Mouse (Mus musculus) lung, postnatal 36 days (tissue): ENCODE results near the gene Gm37240.

Source experiments
- DNase-seq: peaks from one replicate; pipeline ENCODE4 v3.0.0; 2022; ENCODE audit warnings: mixed read lengths

The Gm37240 gene

DNA sequence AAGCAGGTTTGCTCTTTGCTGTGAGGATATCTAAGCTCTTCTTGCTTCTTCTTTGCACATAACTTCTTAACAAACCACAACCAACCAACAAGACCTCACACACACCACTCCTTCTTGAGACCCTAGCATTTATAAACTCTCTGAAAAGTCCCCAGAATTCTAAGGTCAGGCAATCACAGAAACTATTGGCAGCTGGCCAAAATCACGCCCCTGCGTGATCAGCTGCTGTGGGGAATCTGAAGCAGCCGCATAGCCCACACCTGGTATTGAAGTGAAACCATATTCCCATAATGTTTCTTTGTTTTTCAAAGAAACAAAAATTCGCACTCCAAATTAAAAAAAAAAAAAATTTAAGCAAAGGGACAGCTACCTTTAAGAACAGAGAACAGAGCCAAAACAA, 141.2 kb downstream of the Gm37240 start:
- DNase-seq = no peak

DNA sequence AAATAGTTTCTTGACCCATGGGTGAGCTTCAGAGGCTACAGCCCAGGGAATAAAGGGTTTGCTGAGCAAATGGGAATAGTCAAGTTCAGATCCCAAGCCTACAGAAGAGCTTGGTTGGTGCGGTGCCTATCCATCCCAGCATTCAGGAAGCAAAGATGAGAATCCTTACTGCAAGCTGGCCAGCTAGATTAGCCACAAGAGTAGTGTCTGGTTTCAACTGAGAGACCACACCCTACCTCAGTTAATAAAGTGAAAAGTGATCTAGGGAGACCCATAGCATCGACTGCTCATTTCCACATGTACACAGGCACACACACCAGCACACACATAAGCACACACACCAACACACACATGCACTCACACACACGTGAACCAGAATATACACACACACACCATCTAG, 145.6 kb downstream of the Gm37240 start:
- DNase-seq = no peak

GRCm38 (mm10) chr3:85738591-85738990, 148.7 kb downstream of the Gm37240 start:
- DNase-seq = no peak

DNA sequence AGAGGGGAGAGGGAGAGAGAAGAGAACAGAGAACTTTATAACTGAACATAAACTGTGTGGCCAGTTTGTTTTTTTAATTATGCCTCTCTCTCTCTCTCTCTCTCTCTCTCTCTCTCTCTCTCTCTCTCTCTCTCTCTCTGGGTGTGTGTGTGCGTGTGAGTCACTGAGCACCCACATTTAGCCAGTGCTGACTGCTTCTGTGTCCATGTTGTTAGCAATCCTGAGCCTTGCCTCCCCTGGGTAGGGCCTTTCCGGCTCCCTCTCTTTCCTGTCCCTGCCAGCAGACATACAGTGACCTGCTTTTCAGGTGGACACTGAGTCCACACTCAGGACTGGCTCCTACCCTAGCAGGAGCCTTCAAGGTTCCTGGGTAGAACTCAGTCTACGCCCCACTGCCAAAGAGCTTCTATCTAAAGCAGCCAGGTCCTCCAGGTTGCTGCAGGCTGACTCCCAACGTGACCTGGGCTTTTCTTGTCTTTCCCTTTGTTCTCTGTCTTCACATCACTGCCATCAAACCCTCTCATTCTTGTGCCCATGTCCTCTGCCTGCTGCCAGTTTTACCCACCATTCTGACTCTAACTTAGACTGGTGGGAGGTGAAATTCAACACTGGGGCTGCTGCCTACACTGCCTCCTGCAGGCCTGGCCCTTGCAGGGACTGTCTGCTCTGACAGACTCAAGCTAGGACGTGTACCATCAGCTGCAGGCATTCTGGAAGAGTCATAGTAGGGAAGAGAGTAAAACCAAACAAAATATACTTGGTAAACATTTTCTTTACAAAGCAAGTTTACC, 153.2 kb downstream of the Gm37240 start:
- DNase-seq = no peak

DNA sequence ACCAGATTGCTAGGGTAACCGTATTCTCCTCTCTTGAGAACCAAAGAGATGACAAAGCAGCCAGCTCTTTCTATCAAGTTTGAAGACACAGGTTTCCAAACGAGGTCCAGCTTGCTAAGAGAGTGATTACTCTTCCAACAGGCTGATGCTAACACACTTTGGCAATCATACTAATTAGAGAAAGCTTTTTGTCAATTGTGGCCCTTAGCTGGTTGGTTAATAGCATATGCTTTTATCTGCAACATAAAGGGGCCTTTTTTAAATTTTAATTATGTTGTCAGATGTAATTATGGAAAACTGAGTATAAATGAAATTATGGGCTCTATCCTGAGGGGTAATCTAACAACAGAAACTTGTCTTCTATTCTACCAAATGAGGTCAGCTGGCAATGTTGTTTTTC, 160.1 kb downstream of the Gm37240 start:
- no peak for DNase-seq

DNA sequence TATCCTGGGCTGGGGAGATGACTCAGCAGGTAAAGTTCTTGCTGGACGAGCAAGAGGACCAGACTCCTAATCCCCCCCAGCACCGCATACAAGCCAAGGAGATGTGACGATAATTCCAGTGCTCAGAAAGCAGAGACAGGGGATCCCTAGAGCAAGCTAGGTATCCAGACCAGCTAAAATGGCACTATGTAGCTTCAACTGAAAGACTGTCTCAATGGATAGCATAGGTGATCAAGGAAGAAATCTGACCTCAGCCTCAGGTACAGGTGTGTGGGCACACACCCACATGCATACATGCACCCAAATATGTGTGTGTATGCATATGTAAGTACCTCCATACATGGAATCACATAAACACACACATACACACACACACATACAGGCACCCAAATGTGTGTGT, 161.3 kb downstream of the Gm37240 start:
- no peak for DNase-seq

DNA sequence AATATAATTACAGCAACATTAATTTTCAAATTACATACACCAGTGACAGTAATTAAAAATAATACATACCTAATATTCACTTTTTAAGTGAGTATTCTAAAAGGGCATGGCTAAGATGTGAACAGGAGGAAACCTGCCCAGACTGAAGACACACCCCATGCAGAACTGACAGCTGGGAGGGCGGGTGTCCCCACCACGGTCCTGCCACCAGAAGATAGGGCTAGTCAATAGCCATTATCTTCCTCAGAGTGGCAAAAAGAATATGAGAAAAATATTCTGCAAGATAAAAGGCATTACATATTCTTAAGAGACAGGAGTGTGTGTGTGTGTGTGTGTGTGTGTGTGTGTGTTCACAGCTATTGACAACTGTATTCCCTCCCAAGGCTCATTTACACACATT, 162.2 kb downstream of the Gm37240 start:
- no peak for DNase-seq

DNA sequence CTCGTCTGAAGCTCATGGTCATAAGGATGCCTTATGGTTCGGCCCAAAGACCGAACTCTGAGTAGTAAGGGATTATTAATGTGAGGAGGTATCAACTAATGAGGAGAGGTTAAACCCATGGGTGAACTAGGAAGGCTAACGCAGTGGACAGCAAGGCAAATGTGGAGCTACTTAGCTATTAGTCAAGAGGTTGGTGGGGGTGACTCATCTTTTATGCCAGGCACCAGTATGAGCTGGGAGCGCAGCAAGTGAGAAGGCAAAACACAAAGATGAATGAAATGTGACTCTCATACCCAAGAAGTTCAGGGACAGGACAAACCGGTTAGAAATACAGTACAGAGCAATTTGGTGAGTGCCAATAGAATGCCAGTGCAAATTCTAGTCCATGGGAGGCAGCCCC, 164.7 kb downstream of the Gm37240 start:
- no peak for DNase-seq

DNA sequence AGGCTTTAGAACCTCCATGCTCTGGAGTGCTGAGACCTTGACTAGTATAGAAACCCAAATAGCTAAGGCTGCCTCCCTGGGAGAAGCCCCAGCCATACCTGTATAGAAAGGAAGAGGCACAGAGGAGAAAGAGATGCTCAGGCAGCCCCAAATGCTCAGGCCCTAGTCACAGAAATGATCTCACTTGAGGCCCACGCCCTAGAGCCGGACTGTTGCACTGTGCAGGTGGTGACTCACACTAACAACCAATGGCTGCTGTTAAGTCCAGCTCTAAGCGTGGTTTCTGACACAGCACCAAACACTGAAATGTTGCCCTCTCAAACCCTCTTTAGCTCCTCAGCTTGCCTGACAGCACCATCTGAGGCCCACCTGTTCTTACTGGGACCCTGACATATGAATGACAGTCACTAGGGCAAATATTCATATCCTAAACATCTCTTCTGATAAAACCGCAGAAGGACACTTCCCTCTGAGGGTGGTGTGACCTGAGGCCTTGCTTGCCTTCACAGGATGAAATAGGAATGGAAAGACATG, 171.5 kb downstream of the Gm37240 start:
- DNase-seq = no peak

GRCm38 (mm10) chr3:85713936-85714709, 173.2 kb downstream of the Gm37240 start:
- DNase-seq = no peak

- DNase-seq = no peak
Observed at GRCm38 (mm10) chr3:85710695-85711094, 176.6 kb downstream of the Gm37240 start.

- peak; percentile 53 for DNase-seq
Observed at GRCm38 (mm10) chr3:85707421-85707820, 179.9 kb downstream of the Gm37240 start.

GRCm38 (mm10) chr3:85703141-85703882, 184.0 kb downstream of the Gm37240 start:
- peak; percentile 13 for DNase-seq

DNA sequence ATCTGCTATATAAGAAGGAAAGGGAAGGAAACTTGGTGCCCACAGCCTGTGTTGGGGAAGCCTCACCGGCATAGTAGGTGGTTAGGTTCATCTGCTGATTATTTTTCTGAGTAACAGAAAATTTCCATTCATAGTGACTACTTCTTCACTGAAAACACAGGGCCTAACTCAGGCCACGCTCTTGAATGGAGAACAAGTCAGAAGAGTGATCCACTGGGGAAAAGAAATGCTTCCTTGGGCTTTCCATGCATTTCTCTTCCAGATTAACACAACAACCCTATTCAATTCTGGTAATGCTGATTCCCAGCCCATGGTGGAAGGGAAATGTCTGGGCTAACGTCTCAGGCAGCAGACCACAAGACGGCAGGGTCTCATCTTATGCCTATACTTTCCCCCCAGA, 188.8 kb downstream of the Gm37240 start:
- DNase-seq = no peak

GRCm38 (mm10) chr3:85695056-85695455, 192.3 kb downstream of the Gm37240 start:
- no peak for DNase-seq

DNA sequence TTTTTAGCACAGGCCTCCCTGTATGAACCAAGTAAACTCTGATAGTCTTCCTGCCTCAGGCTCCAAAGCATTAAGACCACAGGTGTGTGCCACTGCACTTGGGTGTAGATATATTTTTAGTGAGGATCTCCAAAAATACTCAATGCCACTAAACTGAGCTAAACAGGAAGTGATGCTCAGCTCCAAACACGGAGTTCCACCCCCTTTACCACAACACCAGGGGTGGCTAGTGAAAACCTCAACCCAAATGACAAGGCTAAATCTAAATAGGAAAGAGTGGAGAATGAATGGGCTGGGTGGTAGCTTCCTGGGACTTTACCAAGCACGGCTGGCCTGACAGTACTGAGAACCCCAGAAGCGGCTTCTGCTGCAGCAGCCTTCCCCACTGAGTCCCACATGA, 194.3 kb downstream of the Gm37240 start:
- DNase-seq = no peak

- peak; percentile 62 for DNase-seq
Observed at GRCm38 (mm10) chr3:85691134-85691533, 196.2 kb downstream of the Gm37240 start.

GRCm38 (mm10) chr3:85688341-85688740, 199.0 kb downstream of the Gm37240 start:
- no peak for DNase-seq

DNA sequence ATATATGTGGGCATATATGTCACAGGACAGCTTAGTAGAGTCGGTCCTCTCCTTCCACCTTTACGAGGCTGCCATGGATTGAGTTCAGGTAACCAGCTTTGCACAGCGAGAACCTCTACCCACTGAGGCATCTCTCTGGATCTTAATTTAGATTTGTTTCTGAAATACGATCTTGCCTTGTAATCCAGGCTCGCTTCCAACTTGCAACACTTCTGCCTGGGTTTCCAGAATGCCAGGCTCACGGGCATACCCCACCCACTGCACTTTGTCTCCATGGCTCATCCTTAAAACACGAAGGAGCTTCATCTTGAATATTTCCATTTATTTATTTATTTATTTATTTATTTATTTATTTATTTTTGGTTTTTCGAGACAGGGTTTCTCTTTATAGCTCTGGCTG, 202.0 kb downstream of the Gm37240 start:
- DNase-seq = no peak

DNA sequence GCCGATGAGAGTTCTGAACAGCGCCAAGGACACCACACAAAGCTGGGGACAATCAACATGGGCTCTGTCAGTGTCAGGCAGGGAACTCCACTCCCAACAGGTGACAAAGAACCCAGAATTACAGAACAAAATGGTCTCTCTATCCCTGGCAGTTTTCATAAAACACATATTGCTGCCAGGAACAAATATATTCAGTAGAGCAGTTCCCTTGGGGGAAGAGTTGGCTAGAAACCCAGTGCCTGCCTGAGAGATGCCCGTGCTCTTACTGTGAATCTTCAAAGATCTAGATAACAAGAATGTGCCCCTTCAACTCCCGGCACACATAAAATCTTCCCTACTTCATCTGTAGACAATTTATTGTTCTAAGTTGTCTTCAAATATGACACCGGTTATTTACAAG, 203.7 kb downstream of the Gm37240 start:
- no peak for DNase-seq

DNA sequence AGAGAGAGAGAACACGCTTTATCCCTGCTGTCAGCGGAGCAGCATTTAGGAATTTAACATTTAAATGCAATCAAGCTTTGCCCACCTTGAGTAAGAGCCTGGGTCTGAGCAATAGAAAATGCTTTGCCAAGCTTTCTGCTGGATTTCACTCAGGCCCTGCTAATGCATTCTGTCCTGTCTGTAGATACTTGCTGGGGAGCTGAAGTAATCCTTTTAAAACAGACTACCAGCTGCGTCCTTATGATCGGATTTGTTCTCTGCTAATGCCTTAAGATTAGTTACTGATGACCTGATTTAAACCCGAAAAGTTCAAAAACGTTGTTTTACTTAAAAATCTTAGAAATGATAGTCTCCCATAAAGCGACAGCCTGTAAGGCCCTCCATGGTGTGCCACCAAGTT, 206.2 kb downstream of the Gm37240 start:
- DNase-seq = no peak

GRCm38 (mm10) chr3:85679960-85680359, 207.4 kb downstream of the Gm37240 start:
- no peak for DNase-seq

GRCm38 (mm10) chr3:85679312-85679933, 207.9 kb downstream of the Gm37240 start:
- DNase-seq = no peak
